Mouse (Mus musculus): ENCODE measurements around the gene Schip1.

- TF ChIP-seq CTCF (IDR thresholded peaks at IDR 0.05; ENCODE audit: insufficient read depth, low read length) (no peak), POLR2A (IDR thresholded peaks at IDR 0.05; ENCODE audit: borderline replicate concordance, extremely low read depth, low read depth, low read length) (no peak)
Observed at GRCm38 (mm10) chr3:68604467-68604866, 539.9 kb downstream of the Schip1 start.

All from lung, adult 2 months (tissue).